Mouse (Mus musculus): ENCODE data around the gene Camkmt.

- TF ChIP-seq ZMIZ1 (IDR thresholded peaks at IDR 0.05; ENCODE audit: low read depth, low read length): no peak
- no peak for TF ChIP-seq TAL1 (IDR thresholded peaks at IDR 0.05; ENCODE audit: low read length)
- TF ChIP-seq CHD1 (IDR thresholded peaks at IDR 0.05; ENCODE audit: low read depth, low read length): no peak
- no peak for TF ChIP-seq GATA1 (IDR thresholded peaks at IDR 0.05; ENCODE audit: low read depth, low read length)
- no peak for TF ChIP-seq CTCF (IDR thresholded peaks at IDR 0.05 in 2 of 3, conservative IDR thresholded peaks at IDR 0.05 in 1 of 3; ENCODE audit: control insufficient read depth in 1 of 3, insufficient read depth in 1 of 3, low read depth in 2 of 3, low read length in 3 of 3, poor library complexity in 1 of 3, severe bottlenecking in 1 of 3)
- TF ChIP-seq POLR2AphosphoS2 (IDR thresholded peaks at IDR 0.05; ENCODE audit: low read length): no peak
- no peak for TF ChIP-seq ZNF384 (IDR thresholded peaks at IDR 0.05; ENCODE audit: low read depth, low read length)
- no peak for TF ChIP-seq POLR2A (IDR thresholded peaks at IDR 0.05; ENCODE audit: control insufficient read depth in 1 of 2, insufficient read depth in 1 of 2, low read depth in 1 of 2, low read length in 2 of 2, poor library complexity in 1 of 2)
- TF ChIP-seq TCF12 (IDR thresholded peaks at IDR 0.05; ENCODE audit: low read depth, low read length): no peak
- TF ChIP-seq ETS1 (IDR thresholded peaks at IDR 0.05; ENCODE audit: low read depth, low read length): no peak
- no peak for TF ChIP-seq CHD2 (IDR thresholded peaks at IDR 0.05; ENCODE audit: low read length)
- no peak for TF ChIP-seq E2F4 (IDR thresholded peaks at IDR 0.05; ENCODE audit: borderline replicate concordance, low read depth, low read length)
- no peak for TF ChIP-seq EP300 (IDR thresholded peaks at IDR 0.05; ENCODE audit: low read depth in 1 of 2, low read length in 2 of 2)
Measured at GRCm38 (mm10) chr17:85368776-85369175, 278.4 kb downstream of the Camkmt start.
